26 mouse cellular contexts compared by ENCODE assay signal in the genomic region with DNA sequence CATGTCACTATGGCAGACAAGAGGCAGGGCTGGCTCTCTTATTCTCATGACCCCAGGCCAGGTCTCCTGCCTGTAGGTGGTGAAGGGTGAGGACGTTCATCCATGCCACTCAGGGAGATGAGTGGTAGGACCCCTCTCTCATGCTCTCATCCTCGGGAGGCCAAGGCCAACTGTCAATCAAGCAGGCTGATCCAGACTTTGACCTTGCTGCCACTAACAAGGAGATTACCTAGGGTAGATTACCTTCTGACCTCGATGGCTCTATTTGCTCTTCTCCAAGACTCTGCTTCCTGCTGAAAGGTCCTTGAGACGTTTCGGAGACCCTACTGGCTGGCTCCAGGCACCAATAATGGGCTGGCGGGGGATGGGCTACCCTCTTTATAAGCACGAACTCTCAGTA. TPM values are rescaled to one million over a fixed set of nuclear protein-coding genes. Genes with fewer than 3 reads are reported as not detected.
DNase-seq lines count a peak whose midpoint lies in the region; ATAC-seq and TF ChIP-seq lines count a peak whose summit lies in the region.
"Had no signal": no experiment of that assay in that cellular context is flagged by ENCODE, and none has a peak within 500 bp of the region (broad histone marks: within the 10 kb centered on the region; RNA-seq: fewer than 3 reads in every experiment).

No protein-coding gene starts in this region.

- no peak overlapping the region for H3K9ac ChIP-seq in heart, embryonic 15.5 days
- H3K9ac ChIP-seq in liver, embryonic 14.5 days (replicated peaks): no peak overlapping the region
- H3K9ac ChIP-seq in liver, embryonic 11.5 days (ENCODE audit: low read depth, low read length): no peak overlapping the region
- H3K9ac ChIP-seq in intestine, embryonic 16.5 days (ENCODE audit: low read depth, low read length): no peak overlapping the region
- H3K9ac ChIP-seq in stomach, postnatal 0 days (ENCODE audit: low read length): no peak overlapping the region
- H3K9ac ChIP-seq: embryonic facial prominence, embryonic 13.5 days; forebrain, embryonic 12.5 days; heart, embryonic 13.5 days; limb, embryonic 15.5 days; midbrain, embryonic 13.5 days had no signal

- TF ChIP-seq CTCF in liver, embryonic 14.5 days (IDR thresholded peaks at IDR 0.05; ENCODE audit: low read depth): no peak
- no peak for TF ChIP-seq CTCF in stomach, postnatal 0 days (IDR thresholded peaks at IDR 0.05; ENCODE audit: low read depth)

- peaks cover 3% of the 10 kb centered on the region; the same call in 1 of the 2 replicates for H3K36me3 ChIP-seq in heart, embryonic 15.5 days
- H3K36me3 ChIP-seq in liver, embryonic 14.5 days (replicated peaks; ENCODE audit: control insufficient read depth, insufficient read depth, low read depth): no peaks in the 10 kb centered on the region; the same call in 1 of the 2 replicates
- peaks cover 12% of the 10 kb centered on the region; the same call in 1 of the 2 replicates for H3K36me3 ChIP-seq in liver, embryonic 11.5 days (ENCODE audit: control insufficient read depth, insufficient read depth, low read length)
- H3K36me3 ChIP-seq in intestine, embryonic 16.5 days (ENCODE audit: control insufficient read depth, insufficient read depth, low read length): no peaks in the 10 kb centered on the region
- H3K36me3 ChIP-seq in stomach, postnatal 0 days (ENCODE audit: control insufficient read depth, insufficient read depth, low read length): no peaks in the 10 kb centered on the region

- 0 out of 2 replicates have a peak overlapping the region, but pooled peaks have one; percentile 7 for H3K4me2 ChIP-seq in heart, embryonic 15.5 days
- no peak overlapping the region for H3K4me2 ChIP-seq in liver, embryonic 14.5 days (ENCODE audit: low read depth)
- no peak overlapping the region for H3K4me2 ChIP-seq in liver, embryonic 11.5 days
- H3K4me2 ChIP-seq in intestine, embryonic 16.5 days (ENCODE audit: low read depth, low read length): peak overlapping the region; percentile 25; the same call in 1 of the 2 replicates
- H3K4me2 ChIP-seq in stomach, postnatal 0 days (replicated peaks; ENCODE audit: low read depth): no peak overlapping the region
- H3K4me2 ChIP-seq: embryonic facial prominence, embryonic 13.5 days; forebrain, embryonic 12.5 days; heart, embryonic 13.5 days; limb, embryonic 15.5 days; midbrain, embryonic 13.5 days had no signal

- TF ChIP-seq EP300 in liver, embryonic 14.5 days (IDR thresholded peaks at IDR 0.05; ENCODE audit: low read depth): no peak
- TF ChIP-seq EP300 in stomach, postnatal 0 days (optimal IDR thresholded peaks at IDR 0.05): no peak

- no peaks in the 10 kb centered on the region for H3K27me3 ChIP-seq in heart, embryonic 15.5 days
- no peaks in the 10 kb centered on the region for H3K27me3 ChIP-seq in liver, embryonic 14.5 days (ENCODE audit: control insufficient read depth, insufficient read depth, low read length)
- H3K27me3 ChIP-seq in liver, embryonic 11.5 days (replicated peaks; ENCODE audit: control insufficient read depth, insufficient read depth, low read length): no peaks in the 10 kb centered on the region
- no peaks in the 10 kb centered on the region for H3K27me3 ChIP-seq in intestine, embryonic 16.5 days (replicated peaks; ENCODE audit: control insufficient read depth, insufficient read depth, low read length)
- H3K27me3 ChIP-seq in stomach, postnatal 0 days (ENCODE audit: control insufficient read depth, insufficient read depth, low read length): no peaks in the 10 kb centered on the region
- H3K27me3 ChIP-seq: CH12.LX; embryonic facial prominence, embryonic 13.5 days; forebrain, embryonic 12.5 days; heart, embryonic 13.5 days; limb, embryonic 15.5 days; midbrain, embryonic 13.5 days had no signal

- H3K4me3 ChIP-seq in heart, embryonic 15.5 days: no peak overlapping the region
- no peak overlapping the region for H3K4me3 ChIP-seq in liver, embryonic 14.5 days (ENCODE audit: insufficient read depth in 1 of 2, low read depth in 2 of 2, low read length in 2 of 2)
- H3K4me3 ChIP-seq in liver, embryonic 11.5 days (ENCODE audit: low read depth, low read length): no peak overlapping the region
- H3K4me3 ChIP-seq in intestine, embryonic 16.5 days (ENCODE audit: low read length): no peak overlapping the region
- no peak overlapping the region for H3K4me3 ChIP-seq in stomach, postnatal 0 days (ENCODE audit: low read depth, low read length)
- H3K4me3 ChIP-seq: embryonic facial prominence, embryonic 13.5 days; erythroblast, embryonic 14.5 days; forebrain, embryonic 12.5 days; heart, embryonic 13.5 days; limb, embryonic 15.5 days; midbrain, embryonic 13.5 days had no signal

- 65% methylated on average over 7 of the region's 7 CpGs for WGBS in heart, embryonic 15.5 days
- WGBS in liver, embryonic 14.5 days (ENCODE audit: insufficient replicate concordance): 55% methylated on average over 7 of the region's 7 CpGs
- WGBS in liver, embryonic 11.5 days: 72% methylated on average over 7 of the region's 7 CpGs
- 44% methylated on average over 7 of the region's 7 CpGs for WGBS in intestine, embryonic 16.5 days
- 64% methylated on average over 7 of the region's 7 CpGs for WGBS in stomach, postnatal 0 days

- no peak for DNase-seq in heart, adult 9 months (ENCODE audit: low spot score in 2 of 2)
- no peak for DNase-seq in liver, embryonic 14.5 days (ENCODE audit: low read depth in 3 of 3, low spot score in 3 of 3)
- no peak for DNase-seq in liver, embryonic 11.5 days (ENCODE audit: low spot score)
- no peak for DNase-seq in stomach, postnatal 0 days (ENCODE audit: low spot score)
- DNase-seq in kidney, adult 8-10 months: no peak
- DNase-seq: adrenal gland, adult 8-10 months; B cell, adult 2 months; cerebellum, adult 2 months; cerebellum, postnatal 36 days; embryo, embryonic 11 days; kidney, adult 18-20 months; left cerebral cortex, postnatal 4 days; lung, adult 2 months; lung, postnatal 14 days; right cerebral cortex, postnatal 25 days; thymus, adult 18-20 months; thymus, postnatal 4 days had no signal

- no peaks in the 10 kb centered on the region for H3K9me3 ChIP-seq in heart, embryonic 15.5 days (replicated peaks)
- no peaks in the 10 kb centered on the region for H3K9me3 ChIP-seq in liver, embryonic 14.5 days (ENCODE audit: control insufficient read depth, low read length)
- H3K9me3 ChIP-seq in liver, embryonic 11.5 days (ENCODE audit: control insufficient read depth, low read length): no peaks in the 10 kb centered on the region
- H3K9me3 ChIP-seq in intestine, embryonic 16.5 days (ENCODE audit: control insufficient read depth, low read length): no peaks in the 10 kb centered on the region
- H3K9me3 ChIP-seq in stomach, postnatal 0 days (ENCODE audit: control insufficient read depth, low read length): no peaks in the 10 kb centered on the region
- H3K9me3 ChIP-seq: embryonic facial prominence, embryonic 13.5 days; forebrain, embryonic 12.5 days; heart, embryonic 13.5 days; limb, embryonic 15.5 days; midbrain, embryonic 13.5 days had no signal

- no peak for ATAC-seq in heart, embryonic 15.5 days (replicated peaks; ENCODE audit: insufficient number of reproducible peaks, insufficient read depth, low FRiP score, low read depth)
- 0 out of 2 replicates have a peak, but pooled peaks have one; percentile 14 for ATAC-seq in liver, embryonic 14.5 days (ENCODE audit: insufficient read depth)
- ATAC-seq in liver, embryonic 11.5 days (replicated peaks; ENCODE audit: low FRiP score): no peak
- ATAC-seq in intestine, embryonic 16.5 days: peak; percentile 62
- ATAC-seq in stomach, postnatal 0 days (ENCODE audit: low FRiP score, low TSS enrichment): peak; percentile 34; the same call in 1 of the 2 replicates
- ATAC-seq: midbrain, embryonic 13.5 days had no signal

- peaks cover 53% of the 10 kb centered on the region for H3K4me1 ChIP-seq in heart, embryonic 15.5 days (replicated peaks)
- peaks cover 8 to 26% of the 10 kb centered on the region in 2 experiments for H3K4me1 ChIP-seq in liver, embryonic 14.5 days (replicated peaks; ENCODE audit: control insufficient read depth in 2 of 2, insufficient read depth in 2 of 2, low read length in 1 of 2)
- H3K4me1 ChIP-seq in liver, embryonic 11.5 days (replicated peaks; ENCODE audit: control insufficient read depth, insufficient read depth, low read length): peaks cover 46% of the 10 kb centered on the region
- peaks cover 45% of the 10 kb centered on the region for H3K4me1 ChIP-seq in intestine, embryonic 16.5 days (ENCODE audit: control insufficient read depth, insufficient read depth, low read length)
- H3K4me1 ChIP-seq in stomach, postnatal 0 days (replicated peaks; ENCODE audit: control insufficient read depth, insufficient read depth): peaks cover 15% of the 10 kb centered on the region

- H3K27ac ChIP-seq in heart, embryonic 15.5 days: no peak overlapping the region
- no peak overlapping the region for H3K27ac ChIP-seq in liver, embryonic 14.5 days
- no peak overlapping the region for H3K27ac ChIP-seq in liver, embryonic 11.5 days (ENCODE audit: low read depth, low read length)
- H3K27ac ChIP-seq in intestine, embryonic 16.5 days (ENCODE audit: low read length): peak overlapping the region; percentile 25
- H3K27ac ChIP-seq in stomach, postnatal 0 days (replicated peaks): no peak overlapping the region
- H3K27ac ChIP-seq: embryonic facial prominence, embryonic 13.5 days; forebrain, embryonic 12.5 days; heart, embryonic 13.5 days; limb, embryonic 15.5 days; midbrain, embryonic 13.5 days had no signal

RNA-seq across cellular contexts. Expression of a gene that starts 5.8 kb away (rescaled TPM):
- 1,140 and 1,398 TPM in 2 replicates for polyA plus RNA-seq in heart, embryonic 15.5 days (2015; fragmentation: Nextera tagmentation; extraction: Ambion mirVana)
- polyA plus RNA-seq in liver, embryonic 14.5 days (2012; rRNA removed): 147 and 186 TPM in 2 replicates
- 390 and 409 TPM in 2 replicates for polyA plus RNA-seq in liver, embryonic 14.5 days (2014; fragmentation: Nextera tagmentation; extraction: Ambion mirVana)
- 585 and 612 TPM in 2 replicates for polyA plus RNA-seq in liver, embryonic 11.5 days (2014; fragmentation: Nextera tagmentation; extraction: Ambion mirVana)
- 986 and 1,011 TPM in 2 replicates for polyA plus RNA-seq in intestine, embryonic 16.5 days (2015; fragmentation: Nextera tagmentation; extraction: Ambion mirVana)
- polyA plus RNA-seq in stomach, postnatal 0 days (2015; fragmentation: Nextera tagmentation; extraction: Ambion mirVana): 620 and 626 TPM in 2 replicates

RNA-seq across cellular contexts. Expression of a gene that starts 5.9 kb away (rescaled TPM):
- 18.8 and 20.5 TPM in 2 replicates for polyA plus RNA-seq in heart, embryonic 15.5 days (2015; fragmentation: Nextera tagmentation; extraction: Ambion mirVana)
- polyA plus RNA-seq in liver, embryonic 14.5 days (2012; rRNA removed): 3.8 and 8.7 TPM in 2 replicates
- polyA plus RNA-seq in liver, embryonic 14.5 days (2014; fragmentation: Nextera tagmentation; extraction: Ambion mirVana): 14.2 and 14.6 TPM in 2 replicates
- polyA plus RNA-seq in liver, embryonic 11.5 days (2014; fragmentation: Nextera tagmentation; extraction: Ambion mirVana): 35.3 and 37.9 TPM in 2 replicates
- 17.9 and 22.7 TPM in 2 replicates for polyA plus RNA-seq in intestine, embryonic 16.5 days (2015; fragmentation: Nextera tagmentation; extraction: Ambion mirVana)
- 15.4 and 16.2 TPM in 2 replicates for polyA plus RNA-seq in stomach, postnatal 0 days (2015; fragmentation: Nextera tagmentation; extraction: Ambion mirVana)

RNA-seq across cellular contexts. Expression of a gene that starts 26.1 kb away (rescaled TPM):
- 7.8 and 8.6 TPM in 2 replicates for polyA plus RNA-seq in heart, embryonic 15.5 days (2015; fragmentation: Nextera tagmentation; extraction: Ambion mirVana)
- 3.2 and 4.7 TPM in 2 replicates for polyA plus RNA-seq in liver, embryonic 14.5 days (2012; rRNA removed)
- polyA plus RNA-seq in liver, embryonic 14.5 days (2014; fragmentation: Nextera tagmentation; extraction: Ambion mirVana): 5.0 and 6.7 TPM in 2 replicates
- 14.9 and 18.6 TPM in 2 replicates for polyA plus RNA-seq in liver, embryonic 11.5 days (2014; fragmentation: Nextera tagmentation; extraction: Ambion mirVana)
- polyA plus RNA-seq in intestine, embryonic 16.5 days (2015; fragmentation: Nextera tagmentation; extraction: Ambion mirVana): 8.9 TPM in 2 replicates
- 4.7 and 4.9 TPM in 2 replicates for polyA plus RNA-seq in stomach, postnatal 0 days (2015; fragmentation: Nextera tagmentation; extraction: Ambion mirVana)

RNA-seq across cellular contexts. Expression of a gene that starts 56.7 kb away (rescaled TPM):
- 0.58 and 2.0 TPM in 2 replicates for polyA plus RNA-seq in heart, embryonic 15.5 days (2015; fragmentation: Nextera tagmentation; extraction: Ambion mirVana)
- polyA plus RNA-seq in liver, embryonic 14.5 days (2012; rRNA removed): 236 and 321 TPM in 2 replicates
- polyA plus RNA-seq in liver, embryonic 14.5 days (2014; fragmentation: Nextera tagmentation; extraction: Ambion mirVana): 260 and 296 TPM in 2 replicates
- polyA plus RNA-seq in liver, embryonic 11.5 days (2014; fragmentation: Nextera tagmentation; extraction: Ambion mirVana): 259 and 294 TPM in 2 replicates
- 2.5 and 7.6 TPM in 2 replicates for polyA plus RNA-seq in intestine, embryonic 16.5 days (2015; fragmentation: Nextera tagmentation; extraction: Ambion mirVana)
- polyA plus RNA-seq in stomach, postnatal 0 days (2015; fragmentation: Nextera tagmentation; extraction: Ambion mirVana): 9.0 and 11.3 TPM in 2 replicates

Comparison
In these comparisons a context has a peak if more than half of its experiments do, and no peak if none do; other contexts are left out.
1. ATAC-seq: peak in liver, embryonic 14.5 days (single experiment), intestine, embryonic 16.5 days (single experiment) and stomach, postnatal 0 days (single experiment); none in heart, embryonic 15.5 days (single experiment) and liver, embryonic 11.5 days (single experiment).
2. H3K4me2 ChIP-seq: peak in heart, embryonic 15.5 days (single experiment) and intestine, embryonic 16.5 days (single experiment); none in liver, embryonic 14.5 days (single experiment), liver, embryonic 11.5 days (single experiment) and stomach, postnatal 0 days (single experiment).